Mouse (Mus musculus) heart, adult 2 months (tissue): ENCODE results near the gene Sost. TPM values are rescaled to one million over a fixed set of nuclear protein-coding genes. Genes with fewer than 3 reads are reported as not detected.

Experiments
- DNase-seq, 2 experiments: peaks; one replicate each; pipeline ENCODE4 v3.0.0; 2021
- H3K27ac ChIP-seq: fragments of 200-600 bp; 2 replicates; pipeline ENCODE4 v1.8.1; 2022
- H3K27me3 ChIP-seq: fragments of 200-500 bp; 2 replicates; pipeline ENCODE4 v1.6.1; 2012; ENCODE audit warnings: mild to moderate bottlenecking, low read length, inconsistent platforms, mixed read lengths; ENCODE audit not compliant: control insufficient read depth, insufficient read depth
- H3K36me3 ChIP-seq: fragments of 200-500 bp; 2 replicates; pipeline ENCODE4 v1.6.1; 2012; ENCODE audit warnings: low read length, inconsistent platforms; ENCODE audit not compliant: control insufficient read depth, insufficient read depth
- H3K4me1 ChIP-seq: fragments of 200-500 bp; 2 replicates; pipeline ENCODE4 v1.6.1; 2011; ENCODE audit warnings: low read length; ENCODE audit not compliant: control insufficient read depth, insufficient read depth
- H3K4me3 ChIP-seq: fragments of 200-600 bp; 2 replicates; pipeline ENCODE4 v1.8.1; 2022
- H3K79me2 ChIP-seq: fragments of 200-500 bp; replicated peaks from 2 replicates; pipeline ENCODE4 v1.6.1; 2012; ENCODE audit warnings: mild to moderate bottlenecking, inconsistent platforms, low read length, moderate library complexity, mixed read lengths; ENCODE audit not compliant: control insufficient read depth, insufficient read depth
- H3K9ac ChIP-seq: fragments of 200-500 bp; 2 replicates; pipeline ENCODE4 v1.6.1; 2012; ENCODE audit warnings: low read depth, mild to moderate bottlenecking, control low read depth, inconsistent platforms, low read length, mixed read lengths
- CTCF ChIP-seq: fragments of 200-600 bp; IDR thresholded peaks from 2 replicates; pipeline ENCODE4 v1.8.1; 2022; ENCODE audit warnings: antibody characterized with exemption, mild to moderate bottlenecking, moderate library complexity
- EP300 ChIP-seq: fragments of 200-500 bp; IDR thresholded peaks from 2 replicates; pipeline ENCODE4 v1.6.1; 2011; ENCODE audit warnings: low read depth, low read length, control low read depth; ENCODE audit not compliant: insufficient read depth
- POLR2A ChIP-seq: fragments of 200-500 bp; IDR thresholded peaks from 2 replicates; pipeline ENCODE4 v1.6.1; 2011; ENCODE audit warnings: mild to moderate bottlenecking, low read depth, low read length, control low read depth; ENCODE audit not compliant: insufficient read depth
- WGBS: fragments of 180-500 bp; shearing (Covaris S2); methylation state at CpG from one replicate; pipeline ENCODE4 v1.1.7; 2018; 5-methylcytosine and 5-hydroxymethylcytosine counted together
- intact Hi-C: fragments of 180-260 bp; cut with DNase I; formaldehyde crosslinking; loops from one replicate; pipeline ENCODE4 v1.15.1; 2025
- polyA plus RNA-seq: library from polyadenylated mRNA; depleted of rRNA; stranded (reverse); fragments of >200 nt; gene quantifications from 2 replicates; pipeline ENCODE4 v1.2.3, GENCODE M21; 2012
- total RNA-seq, 2 experiments: library from RNA; stranded (reverse); gene quantifications; 2 replicates each; pipeline ENCODE4 v1.2.3; 2021

Gene Sost
- total and polyA plus RNA-seq, 3 experiments = 2.1 to 7.0 (median 3.2) TPM

DNA sequence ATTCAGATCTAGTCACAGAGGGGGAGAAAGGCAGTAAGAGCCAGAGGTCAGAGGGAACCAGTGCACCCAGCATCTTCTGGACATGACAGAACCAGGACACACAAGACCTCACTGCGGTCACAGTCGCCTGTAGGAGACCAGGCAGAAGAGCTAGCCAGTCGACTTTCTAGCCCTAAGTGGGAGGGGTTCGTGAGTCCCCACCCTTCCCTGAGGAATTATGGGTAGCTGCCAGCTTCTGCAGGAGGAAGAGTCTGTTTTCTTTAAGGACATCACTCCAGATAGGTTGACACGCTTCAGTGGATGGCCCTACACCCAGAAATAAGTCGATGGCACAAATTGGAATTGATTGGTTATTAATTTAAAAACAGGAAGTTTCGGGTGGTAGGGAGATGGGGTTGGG is 30.4 kb downstream of the Sost start:
- DNase-seq = no peak
- 61% methylated on average over 7 of the region's 7 CpGs for WGBS
- H3K27me3 ChIP-seq = no peaks in the 10 kb centered on the region
- no peak overlapping the region for H3K27ac ChIP-seq
- no peaks in the 10 kb centered on the region for H3K4me1 ChIP-seq
- no peak overlapping the region for H3K9ac ChIP-seq
- no peaks in the 10 kb centered on the region for H3K79me2 ChIP-seq
- H3K4me3 ChIP-seq = no peak overlapping the region
- TF ChIP-seq CTCF (no peak), EP300 (no peak), POLR2A (no peak)
- intact Hi-C loops = no loop called here
- no peaks in the 10 kb centered on the region for H3K36me3 ChIP-seq

DNA sequence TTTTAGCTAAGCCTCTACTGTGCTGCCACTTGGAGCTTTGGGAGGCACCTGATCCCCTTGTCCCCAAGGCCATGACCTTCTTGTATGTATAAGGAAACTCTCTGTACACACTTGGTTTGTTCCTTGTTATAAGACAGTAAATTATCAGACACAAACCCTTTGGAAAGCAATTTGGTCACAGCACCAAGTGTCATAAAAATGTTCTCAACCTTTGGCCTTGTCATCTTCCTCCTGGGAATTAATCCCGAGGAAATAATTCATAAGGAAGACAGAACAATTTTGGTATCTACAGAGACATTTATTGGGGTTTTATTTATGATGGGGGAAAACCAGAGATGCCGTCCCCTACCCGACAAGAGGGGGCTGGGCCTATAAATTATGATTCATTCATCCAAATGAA is 31.1 kb downstream of the Sost start:
- Histone ChIP-seq H3K4me1 (no peaks in the 10 kb centered on the region), H3K27me3 (no peaks in the 10 kb centered on the region), H3K9ac (no peak overlapping the region), H3K36me3 (no peaks in the 10 kb centered on the region), H3K79me2 (no peaks in the 10 kb centered on the region), H3K4me3 (no peak overlapping the region), H3K27ac (no peak overlapping the region)
- intact Hi-C loops = no loop called here
- 74% methylated on average over 3 of the region's 3 CpGs for WGBS
- TF ChIP-seq EP300 = no peak
- no peak for DNase-seq

DNA sequence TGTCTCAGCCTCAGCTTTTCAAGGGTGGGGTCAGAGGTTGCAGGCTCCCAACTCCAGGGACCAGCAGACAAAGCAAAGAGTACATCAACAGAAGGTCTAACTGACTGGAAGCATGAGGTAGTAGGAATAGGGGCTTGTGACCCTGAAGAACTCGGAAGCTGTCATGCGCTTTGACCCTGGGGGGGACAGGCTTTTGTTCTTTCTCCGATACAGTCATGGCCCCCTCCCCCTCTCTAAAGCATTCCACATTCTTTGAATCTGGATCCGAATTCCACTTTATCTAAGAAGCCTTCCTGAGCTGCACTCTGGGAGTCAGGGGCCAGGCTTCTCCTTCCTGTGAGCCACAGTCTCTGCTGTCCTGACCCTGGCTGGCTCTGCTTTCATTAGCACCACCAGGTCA is 34.8 kb downstream of the Sost start:
- intact Hi-C loops = no loop called here
- TF ChIP-seq EP300 (no peak), CTCF (no peak), POLR2A (no peak)
- no peak overlapping the region for H3K27ac ChIP-seq

DNA sequence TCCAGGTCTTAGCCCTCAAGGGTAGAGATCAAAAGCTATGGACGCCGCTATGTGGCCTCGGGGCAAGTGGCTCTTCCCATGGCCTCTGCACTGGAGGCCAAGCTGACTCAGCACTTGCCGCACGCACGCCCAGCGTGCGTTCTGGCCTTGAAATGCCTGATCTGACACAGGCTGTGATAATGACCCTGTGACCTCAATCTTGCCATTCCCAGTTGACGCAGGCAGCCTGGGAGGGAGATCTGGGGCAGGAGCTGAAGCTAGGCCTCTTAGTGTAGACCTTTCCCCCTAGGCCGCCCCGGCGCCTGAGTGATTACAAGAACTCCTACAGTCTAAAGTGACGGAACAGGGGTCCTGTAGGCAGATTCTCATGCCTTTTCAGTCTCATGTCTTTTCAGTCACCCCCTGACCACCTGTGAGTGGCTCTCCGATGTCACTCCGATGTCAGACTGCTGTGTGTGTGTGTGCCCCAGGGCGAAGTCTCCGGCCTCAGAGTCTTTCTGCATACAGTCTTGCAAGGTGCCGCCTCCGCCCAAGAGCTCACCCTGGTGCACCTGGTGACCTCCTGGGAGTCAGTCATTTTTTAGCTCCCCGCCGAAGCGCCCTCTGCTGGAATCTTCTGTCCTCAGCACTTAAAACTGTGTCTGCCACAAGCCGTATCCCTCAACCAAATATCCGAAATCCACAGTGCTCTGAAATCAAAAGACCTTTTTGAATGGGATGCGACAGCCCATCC is 38.6 kb downstream of the Sost start:
- Histone ChIP-seq H3K9ac (no peak overlapping the region), H3K4me1 (no peaks in the 10 kb centered on the region), H3K27me3 (no peaks in the 10 kb centered on the region), H3K4me3 (no peak overlapping the region), H3K27ac (no peak overlapping the region), H3K79me2 (no peaks in the 10 kb centered on the region), H3K36me3 (no peaks in the 10 kb centered on the region)
- no peak for DNase-seq
- intact Hi-C loops = no loop called here
- TF ChIP-seq CTCF (peak; percentile 65), EP300 (no peak)
- 70% methylated on average over 25 of the region's 25 CpGs for WGBS

More for the DNA sequence above, 34.8 kb downstream of the Sost start:
- Histone ChIP-seq H3K36me3 (no peaks in the 10 kb centered on the region), H3K4me1 (no peaks in the 10 kb centered on the region), H3K27me3 (no peaks in the 10 kb centered on the region), H3K4me3 (no peak overlapping the region), H3K9ac (no peak overlapping the region), H3K79me2 (no peaks in the 10 kb centered on the region)
- WGBS = 50% methylated on average over 4 of the region's 4 CpGs
- no peak for DNase-seq

DNA sequence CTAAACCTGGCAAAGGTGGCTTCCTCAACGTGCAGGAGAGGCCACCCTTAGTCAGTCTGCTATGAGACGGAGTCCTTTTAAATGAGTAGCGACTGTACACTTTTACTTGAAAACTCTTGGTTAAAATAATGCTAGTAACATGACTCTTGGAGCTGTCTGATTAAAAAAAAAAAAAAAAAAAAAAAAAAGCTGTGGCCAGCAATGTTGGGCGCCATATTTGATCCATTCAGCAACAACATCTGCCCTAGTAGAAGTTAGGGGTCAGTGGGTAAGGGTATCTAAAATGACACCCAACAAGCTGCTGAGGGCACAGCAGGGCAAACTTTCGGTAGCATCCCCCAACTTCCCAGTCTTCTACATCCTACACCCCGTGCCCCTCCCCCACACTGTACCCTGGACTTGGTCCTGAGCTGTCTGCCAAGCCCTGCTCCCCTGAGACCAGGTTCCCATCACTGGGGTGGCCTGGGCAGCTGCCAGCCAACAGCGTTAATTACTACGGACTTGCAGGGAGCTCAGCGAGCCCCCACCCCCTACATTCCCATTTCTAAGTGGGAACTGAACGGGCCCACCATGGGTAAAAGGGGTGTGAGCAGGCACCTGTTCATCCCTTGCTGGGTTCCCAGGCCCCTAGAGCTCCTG is 39.7 kb downstream of the Sost start:
- Histone ChIP-seq H3K36me3 (no peaks in the 10 kb centered on the region), H3K27ac (no peak overlapping the region), H3K4me1 (no peaks in the 10 kb centered on the region), H3K27me3 (no peaks in the 10 kb centered on the region), H3K79me2 (no peaks in the 10 kb centered on the region), H3K4me3 (no peak overlapping the region), H3K9ac (no peak overlapping the region)
- TF ChIP-seq POLR2A (no peak), CTCF (no peak), EP300 (no peak)
- DNase-seq = no peak
- WGBS = 87% methylated on average over 10 of the region's 10 CpGs
- intact Hi-C loops = no loop called here

DNA sequence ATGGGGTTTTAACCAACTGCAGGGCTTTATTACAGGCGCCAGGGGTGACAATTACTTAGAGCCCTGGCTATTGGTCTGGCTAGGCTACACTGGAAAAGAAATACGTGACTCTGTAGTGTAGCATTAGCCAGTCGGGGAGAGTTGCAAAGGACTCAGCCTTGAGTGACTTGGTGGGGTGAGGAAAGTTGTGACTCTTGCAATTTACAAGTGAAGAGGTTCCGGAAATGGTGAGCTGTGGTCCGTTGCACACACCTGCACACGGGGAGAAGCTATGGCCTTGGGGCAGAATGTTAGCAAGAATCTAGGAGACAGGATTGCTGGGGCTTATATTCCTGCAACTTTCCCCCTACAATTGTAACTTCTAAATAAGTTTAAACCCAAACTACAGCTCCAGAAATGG is 41.2 kb downstream of the Sost start:
- no peak overlapping the region for H3K4me3 ChIP-seq
- intact Hi-C loops = no loop called here
- TF ChIP-seq EP300 = no peak
- no peak for TF ChIP-seq POLR2A
- TF ChIP-seq CTCF = no peak

More for the DNA sequence above, 41.2 kb downstream of the Sost start:
- Histone ChIP-seq H3K27me3 (no peaks in the 10 kb centered on the region), H3K36me3 (no peaks in the 10 kb centered on the region), H3K4me1 (no peaks in the 10 kb centered on the region), H3K9ac (no peak overlapping the region), H3K27ac (no peak overlapping the region), H3K79me2 (no peaks in the 10 kb centered on the region)
- WGBS = 89% methylated on average over 6 of the region's 6 CpGs
- no peak for DNase-seq
